Mouse (Mus musculus) kidney, embryonic 15.5 days (tissue): ENCODE data around the gene Mndal. TPM values are rescaled to one million over a fixed set of nuclear protein-coding genes. Genes with fewer than 3 reads are reported as not detected.
"Not testable (repeated sequence)": the region's sequence is repeated elsewhere in the genome, so short reads cannot be mapped to it uniquely, and the experiment has no call there.

Experiments
- ATAC-seq: fragments of 200-750 bp; cut with Nextera tagmentation; replicated peaks from 2 replicates; pipeline ENCODE4 v1.8.0; 2017; ENCODE audit warnings: moderate TSS enrichment; ENCODE audit not compliant: low FRiP score
- H3K27ac ChIP-seq: fragments of 300-500 bp; sonication (generic); 2 replicates; pipeline ENCODE4 v1.5.1; 2015; ENCODE audit warnings: mild to moderate bottlenecking, inconsistent platforms
- H3K27me3 ChIP-seq: fragments of 300-500 bp; sonication (generic); 2 replicates; pipeline ENCODE4 v1.6.1; 2015; ENCODE audit warnings: inconsistent platforms
- H3K36me3 ChIP-seq: fragments of 300-500 bp; sonication (generic); 2 replicates; pipeline ENCODE4 v1.6.1; 2015; ENCODE audit warnings: inconsistent platforms
- H3K4me1 ChIP-seq: fragments of 300-500 bp; sonication (generic); 2 replicates; pipeline ENCODE4 v1.6.1; 2015; ENCODE audit warnings: inconsistent platforms
- H3K4me2 ChIP-seq: fragments of 300-500 bp; sonication (generic); 2 replicates; pipeline ENCODE4 v1.6.1; 2015; ENCODE audit warnings: moderate library complexity, mild to moderate bottlenecking, inconsistent platforms
- H3K4me3 ChIP-seq: fragments of 300-500 bp; sonication (generic); replicated peaks from 2 replicates; pipeline ENCODE4 v1.5.1; 2015; ENCODE audit warnings: mild to moderate bottlenecking, inconsistent platforms
- H3K9ac ChIP-seq: fragments of 300-500 bp; sonication (generic); 2 replicates; pipeline ENCODE4 v1.6.1; 2015; ENCODE audit warnings: mild to moderate bottlenecking, inconsistent platforms
- H3K9me3 ChIP-seq: fragments of 300-500 bp; sonication (generic); replicated peaks from 2 replicates; pipeline ENCODE4 v1.6.1; 2016; ENCODE audit warnings: inconsistent platforms
- WGBS: fragments of 180-500 bp; shearing (Covaris S2); methylation state at CpG from one replicate; pipeline ENCODE4 v1.1.7; 2015; ENCODE audit warnings: mixed read lengths; 5-methylcytosine and 5-hydroxymethylcytosine counted together
- polyA plus RNA-seq: library from polyadenylated mRNA; unstranded; fragments of >200 nt; fragmentation: Nextera tagmentation; extraction: Ambion mirVana; gene quantifications from 2 replicates; pipeline ENCODE4 v1.2.1, GENCODE M21; 2015

Mndal gene
- polyA plus RNA-seq, 1 experiment from 2014 or later: 2.1 TPM

GRCm38 (mm10) chr1:173802207-173802606 is 140.1 kb downstream of the Mndal start:
- H3K36me3 ChIP-seq, H3K4me3 ChIP-seq, H3K27ac ChIP-seq, H3K9ac ChIP-seq, ATAC-seq, H3K27me3 ChIP-seq, H3K4me1 ChIP-seq, H3K4me2 ChIP-seq, H3K9me3 ChIP-seq: not testable (repeated sequence)
- 62% methylated on average over 3 of the region's 3 CpGs for WGBS

GRCm38 (mm10) chr1:173801791-173802190 is 140.5 kb downstream of the Mndal start:
- not testable (repeated sequence) for H3K4me1 ChIP-seq, ATAC-seq, H3K4me3 ChIP-seq, H3K27me3 ChIP-seq, H3K9me3 ChIP-seq, H3K4me2 ChIP-seq, H3K27ac ChIP-seq, H3K36me3 ChIP-seq, H3K9ac ChIP-seq
- WGBS: 81% methylated on average over 2 of the region's 2 CpGs

Other genes with a start within 250 kb of the Mndal start
- gene Ifi207, start 200.7 kb downstream of the Mndal start, polyA plus RNA-seq: 0.86 and 1.0 TPM in 2 replicates
- 1.9 and 2.0 TPM in 2 replicates for gene Ifi204, start 175.5 kb downstream of the Mndal start, polyA plus RNA-seq
- 0.73 and 0.87 TPM in 2 replicates for gene Ifi211, start 29.4 kb downstream of the Mndal start, polyA plus RNA-seq
- 2.0 TPM in 2 replicates for gene Ifi203, start 181 bp upstream of the Mndal start, polyA plus RNA-seq
- gene Ifi202b, start 40.3 kb upstream of the Mndal start, polyA plus RNA-seq: 0.15 TPM in 1 of 2 replicates, not detected in the other
- not detected in 2 replicates for gene Ifi205, start 89.3 kb upstream of the Mndal start, polyA plus RNA-seq
- gene Olfr433, start 98.2 kb upstream of the Mndal start, polyA plus RNA-seq: not detected in 2 replicates
- gene Olfr432, start 106.7 kb upstream of the Mndal start, polyA plus RNA-seq: not detected in 2 replicates
- gene Olfr430, start 124.1 kb upstream of the Mndal start, polyA plus RNA-seq: not detected in 2 replicates
- not detected in 2 replicates for gene Olfr429, start 141.8 kb upstream of the Mndal start, polyA plus RNA-seq
- not detected in 2 replicates for gene Olfr427, start 154.4 kb upstream of the Mndal start, polyA plus RNA-seq
- not detected in 2 replicates for gene Olfr231, start 178.7 kb upstream of the Mndal start, polyA plus RNA-seq
- not detected in 2 replicates for gene Olfr424, start 189.0 kb upstream of the Mndal start, polyA plus RNA-seq
- gene Olfr420, start 213.1 kb upstream of the Mndal start, polyA plus RNA-seq: not detected in 2 replicates
- 0.57 and 0.77 TPM in 2 replicates for gene Spta1, start 230.3 kb upstream of the Mndal start, polyA plus RNA-seq